Mouse (Mus musculus) gonadal fat pad, adult 2 months (tissue): ENCODE data around the gene Upk1b. TPM values are rescaled to one million over a fixed set of nuclear protein-coding genes. Genes with fewer than 3 reads are reported as not detected.

Experiments
- DNase-seq: peaks from one replicate; pipeline ENCODE4 v3.0.0-alpha.2; 2012; ENCODE audit warnings: low read depth
- polyA plus RNA-seq: library from polyadenylated mRNA; depleted of rRNA; stranded (reverse); fragments of >200 nt; gene quantifications from 2 replicates; pipeline ENCODE4 v1.2.3, GENCODE M21; 2012

Upk1b gene
- polyA plus RNA-seq, 1 experiment = 44.2 TPM

DNA sequence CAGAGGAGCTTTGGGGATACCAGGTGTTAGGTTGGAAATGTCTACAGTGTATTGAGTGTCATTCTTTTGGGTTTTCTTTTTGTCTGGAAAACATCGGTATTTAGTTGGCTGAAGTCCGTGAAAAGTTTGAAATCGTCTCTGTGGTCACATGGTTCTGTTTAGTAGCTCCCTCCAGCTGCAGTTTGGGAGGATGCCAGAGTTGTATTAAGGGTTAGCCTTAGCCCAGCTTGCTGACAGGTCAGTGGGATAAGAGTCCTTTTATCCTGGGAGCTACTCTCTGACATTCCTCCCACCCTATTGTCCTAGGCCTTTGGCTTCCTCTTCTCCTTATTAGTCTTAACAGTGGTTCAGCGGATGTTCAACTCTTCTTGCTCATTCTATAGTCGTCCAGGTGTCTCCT lies 38.2 kb downstream of the Upk1b start:
- DNase-seq = no peak

DNA sequence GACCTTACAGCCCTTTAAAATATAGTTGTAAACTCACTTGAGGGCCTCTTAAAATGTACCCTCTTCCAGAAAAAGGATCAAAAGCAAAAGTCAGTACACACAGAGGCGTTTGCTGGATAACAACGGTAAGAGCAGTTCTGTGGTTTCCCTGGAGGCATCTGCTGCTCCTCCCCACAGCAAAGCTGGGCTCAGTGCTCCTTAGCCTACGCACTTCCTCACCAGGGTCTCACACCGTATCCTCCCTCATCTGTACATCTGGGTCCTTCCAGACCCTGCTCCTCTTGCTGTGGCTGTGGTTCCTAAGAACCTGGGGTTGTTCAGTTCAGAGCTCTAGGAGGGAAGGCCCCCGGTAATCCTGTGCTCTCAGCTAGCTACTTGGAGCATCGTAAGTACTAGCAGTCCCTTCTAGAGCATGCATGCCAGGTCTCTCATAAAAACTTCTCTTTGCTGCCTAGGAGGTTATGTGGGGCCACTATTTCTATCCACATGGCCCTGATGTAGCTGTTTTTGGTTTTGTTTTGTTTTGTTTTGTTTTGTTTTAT lies 39.2 kb downstream of the Upk1b start:
- no peak for DNase-seq

GRCm38 (mm10) chr16:38760239-38760638 lies 39.9 kb downstream of the Upk1b start:
- DNase-seq = no peak

GRCm38 (mm10) chr16:38758104-38758861 lies 41.8 kb downstream of the Upk1b start:
- DNase-seq = no peak

DNA sequence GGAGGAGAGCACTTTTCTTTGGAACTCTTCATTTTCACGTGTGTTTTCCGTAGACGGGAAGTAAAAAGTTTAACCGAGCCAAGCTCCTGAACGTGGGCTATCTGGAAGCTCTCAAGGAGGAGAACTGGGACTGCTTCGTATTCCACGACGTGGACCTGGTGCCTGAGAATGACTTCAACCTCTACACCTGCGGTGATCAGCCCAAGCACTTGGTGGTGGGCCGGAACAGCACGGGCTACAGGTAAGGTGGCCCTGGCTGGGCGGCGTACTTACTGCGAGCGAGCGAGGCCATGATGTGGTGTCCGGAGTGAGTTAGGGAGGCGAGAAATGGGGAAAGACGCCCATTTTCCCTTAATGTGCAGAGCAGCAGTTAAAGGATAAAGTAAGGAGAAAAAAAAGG lies 42.5 kb downstream of the Upk1b start:
- no peak for DNase-seq

GRCm38 (mm10) chr16:38756572-38756971 lies 43.6 kb downstream of the Upk1b start:
- DNase-seq = no peak

DNA sequence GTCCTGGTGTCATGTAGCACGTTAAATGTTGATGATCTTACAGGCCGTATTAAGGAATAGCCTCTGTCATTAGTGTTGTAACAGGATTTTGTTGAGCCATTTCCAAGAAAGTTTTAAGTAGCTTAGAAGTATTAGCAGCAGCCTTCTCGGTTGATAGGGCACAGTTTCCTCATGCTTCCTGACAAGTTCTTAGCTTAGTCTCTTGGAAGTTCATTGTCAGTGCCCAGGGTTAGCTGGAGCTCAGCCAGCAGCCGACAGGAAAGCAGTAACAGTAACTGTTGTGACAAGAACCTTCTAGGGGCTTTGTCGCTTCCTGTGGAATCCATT lies 44.0 kb downstream of the Upk1b start:
- DNase-seq = peak; percentile 60

DNA sequence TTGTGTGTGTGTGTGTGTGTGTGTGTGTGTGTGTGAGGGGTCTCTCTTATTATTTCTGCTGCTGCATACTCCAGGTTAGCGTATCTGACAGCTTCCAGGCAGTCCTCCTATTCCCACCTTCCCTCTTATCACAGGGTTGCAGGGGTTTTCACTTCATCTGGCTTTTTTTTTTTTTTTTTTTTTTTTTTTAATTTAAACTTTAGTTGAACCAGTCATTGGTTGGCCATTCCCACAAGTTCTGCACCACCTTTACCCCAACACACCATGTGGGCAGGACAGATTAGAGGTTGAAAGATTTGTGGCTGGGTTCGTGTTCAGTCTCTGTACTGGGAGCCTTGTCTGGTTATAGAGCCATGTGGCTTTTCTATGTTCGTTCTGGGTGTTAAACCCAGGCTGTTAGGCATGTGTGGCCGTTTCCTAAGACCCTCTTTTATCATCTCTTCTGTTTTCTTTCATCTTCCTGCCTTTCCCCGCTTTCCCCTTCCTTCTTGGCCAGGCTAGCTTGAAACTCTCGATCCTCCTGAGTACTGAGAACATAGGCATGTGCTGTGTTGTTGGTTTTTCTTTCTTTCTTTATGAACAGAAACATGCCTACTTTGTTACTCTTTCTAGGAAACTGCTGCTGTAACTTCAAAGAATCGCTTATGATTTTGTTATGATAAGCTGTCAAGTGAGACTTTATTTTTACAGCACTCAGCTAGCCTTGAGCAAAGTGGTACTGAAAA lies 44.5 kb downstream of the Upk1b start:
- DNase-seq = no peak

- no peak for DNase-seq
These were observed 46.5 kb downstream of the Upk1b start for GRCm38 (mm10) chr16:38753631-38754030.

DNA sequence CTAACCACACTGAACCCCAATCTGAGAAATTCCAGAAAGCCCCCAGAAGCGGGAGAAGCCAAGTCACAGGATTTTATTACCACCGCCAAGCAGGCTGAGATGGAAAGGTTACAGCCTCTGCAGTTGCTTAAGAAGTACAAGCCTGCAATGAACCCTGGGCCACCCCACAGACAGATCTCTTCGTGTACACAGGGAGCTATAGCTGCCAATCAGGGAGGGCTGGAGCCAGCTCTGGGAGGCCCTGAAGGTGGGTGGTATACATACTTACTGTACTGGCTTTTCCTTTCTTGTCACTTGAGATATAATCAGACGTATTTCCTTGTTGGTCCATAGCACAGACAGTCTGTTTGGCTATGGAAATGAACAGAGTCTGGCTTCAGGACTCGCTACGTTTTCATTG lies 49.3 kb downstream of the Upk1b start:
- no peak for DNase-seq

DNA sequence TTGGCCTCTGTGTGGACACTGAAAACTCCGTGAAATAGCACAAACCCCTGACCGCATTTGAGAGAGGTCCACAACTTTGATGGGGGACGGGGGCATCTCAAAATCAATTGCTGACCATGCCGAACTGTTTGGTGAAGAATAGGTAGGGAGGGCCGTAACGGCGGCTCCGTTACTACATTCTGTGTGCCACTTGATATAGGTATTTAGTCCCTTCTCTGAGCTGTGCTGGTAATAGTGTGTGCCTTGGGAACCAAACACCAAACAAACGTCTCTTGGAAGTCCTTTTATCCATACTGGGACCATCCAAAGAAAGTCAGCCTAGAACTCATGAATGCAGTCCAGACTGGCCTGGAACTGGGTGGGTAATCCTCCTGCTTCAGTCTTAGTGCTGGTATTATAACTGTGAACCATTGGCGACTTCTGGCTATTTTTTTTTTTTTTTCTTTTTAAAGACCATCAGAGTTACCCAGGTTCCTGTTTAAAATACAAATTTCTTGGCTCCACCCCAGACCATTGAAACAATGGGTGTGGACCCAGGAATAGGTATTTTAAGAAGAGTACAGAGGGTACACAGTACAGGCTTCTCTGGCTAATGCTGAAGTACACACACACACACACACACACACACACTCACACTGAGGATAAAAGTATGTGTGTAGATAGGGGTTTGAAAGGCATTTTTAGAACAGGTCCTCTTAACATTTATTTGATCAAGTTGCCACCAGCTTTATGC lies 56.0 kb downstream of the Upk1b start:
- no peak for DNase-seq

DNA sequence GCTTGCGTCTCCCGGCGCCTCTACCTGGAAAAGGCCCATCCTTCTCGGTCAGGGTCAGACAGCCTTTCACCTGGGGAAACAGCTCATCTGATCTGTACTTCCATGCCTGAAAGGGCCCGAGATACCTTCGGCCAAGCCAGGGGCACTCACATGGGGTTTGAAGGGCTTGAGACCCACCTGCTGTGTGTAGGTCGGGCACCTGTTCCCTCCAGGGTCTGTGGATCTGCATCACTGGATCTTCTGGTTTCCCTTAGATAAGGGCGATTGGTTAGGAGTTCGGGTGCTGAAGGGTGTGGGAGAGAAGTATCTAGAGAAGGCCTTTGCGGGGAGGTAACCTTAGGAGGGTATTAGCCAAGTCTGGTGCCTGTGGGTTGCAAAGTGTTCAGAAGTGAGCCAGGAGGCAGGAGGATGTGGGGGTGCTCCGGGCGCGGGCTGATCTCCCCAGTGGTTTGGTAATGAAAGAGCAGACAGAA lies 57.4 kb downstream of the Upk1b start:
- no peak for DNase-seq

- DNase-seq = no peak
These were observed 57.9 kb downstream of the Upk1b start, which contains the start of gene B4galt4 for GRCm38 (mm10) chr16:38742113-38742658. TSS of gene B4galt4 (plus strand) at chr16:38742264.

- DNase-seq = no peak
These were observed 58.8 kb downstream of the Upk1b start for GRCm38 (mm10) chr16:38741204-38741903.

- DNase-seq = no peak
These were observed 69.2 kb downstream of the Upk1b start for GRCm38 (mm10) chr16:38730921-38731320.

DNA sequence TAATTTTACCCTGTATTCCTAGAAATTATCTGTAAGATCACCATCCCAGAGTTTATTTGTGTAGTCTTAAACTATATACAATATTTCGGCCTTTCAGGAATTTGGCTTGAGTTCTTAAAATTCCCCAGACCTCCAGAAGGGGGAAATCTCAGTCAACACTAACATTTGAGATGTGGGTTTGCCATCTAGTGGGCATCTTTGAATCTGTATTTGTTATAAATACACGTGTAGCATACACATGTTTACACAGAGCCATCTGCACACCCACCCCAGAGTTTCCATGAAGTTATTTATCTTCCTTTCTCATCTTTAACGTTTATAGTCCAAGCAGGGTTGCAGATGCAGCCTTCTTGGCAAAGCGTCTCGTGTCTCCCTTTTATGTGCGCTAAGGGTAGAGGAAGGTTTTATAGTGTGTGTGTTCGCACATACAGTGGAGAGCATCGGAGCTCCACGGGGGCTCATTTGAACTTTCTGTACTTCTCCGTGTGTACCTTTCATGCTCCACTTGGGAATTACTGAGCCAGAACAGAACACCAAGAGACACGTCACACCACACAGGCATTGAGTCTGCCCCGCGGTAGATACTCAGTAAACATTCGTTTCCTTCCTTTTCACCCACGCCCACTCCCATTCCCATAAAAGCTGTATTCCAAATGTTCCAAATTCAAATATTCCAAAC lies 70.4 kb downstream of the Upk1b start:
- DNase-seq = no peak

DNA sequence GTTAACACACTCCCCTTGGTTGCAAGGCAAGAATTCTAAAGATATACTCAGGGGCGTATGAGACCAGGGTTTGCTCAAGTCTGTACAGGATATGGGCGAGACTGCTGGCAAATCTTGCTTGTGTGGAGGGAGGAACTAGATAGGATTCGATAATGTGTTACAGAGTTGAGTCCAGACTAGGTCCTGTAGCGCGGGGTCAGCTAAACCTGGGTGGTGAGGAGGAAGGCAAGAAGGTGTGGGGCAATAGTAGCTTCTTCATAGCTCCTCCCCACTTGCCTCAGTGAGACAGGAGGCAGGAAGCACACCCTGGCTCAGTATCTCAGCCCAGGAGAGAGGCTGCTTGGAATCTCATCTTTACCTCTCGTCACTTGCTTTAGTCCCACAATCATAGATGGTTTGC lies 71.0 kb downstream of the Upk1b start:
- DNase-seq = no peak

DNA sequence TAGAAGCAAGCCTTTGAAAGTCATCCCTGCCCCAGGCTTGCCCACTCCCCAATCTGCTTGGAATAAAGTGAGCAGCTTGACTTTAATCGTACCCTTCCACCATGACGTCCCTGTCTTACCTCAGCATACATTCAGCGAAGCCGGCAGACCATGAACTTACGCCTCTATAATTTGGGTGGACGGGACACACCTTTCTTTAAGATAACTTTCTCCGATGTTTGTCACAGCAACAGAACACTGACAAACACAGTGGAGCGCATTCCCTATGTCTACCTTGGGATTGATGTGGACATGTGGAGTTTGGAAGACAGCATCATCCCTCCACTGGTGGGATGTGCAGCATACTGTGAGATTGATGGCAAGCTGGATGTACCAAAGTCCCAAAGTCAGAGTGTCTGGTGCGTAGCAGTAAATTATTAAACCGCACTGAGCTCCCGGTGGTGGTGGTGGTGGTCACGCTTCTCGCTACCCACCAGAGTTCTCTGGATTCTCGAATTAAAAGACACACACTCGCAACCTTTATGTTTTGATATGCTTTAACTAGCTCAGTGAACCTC lies 71.5 kb downstream of the Upk1b start:
- no peak for DNase-seq

DNA sequence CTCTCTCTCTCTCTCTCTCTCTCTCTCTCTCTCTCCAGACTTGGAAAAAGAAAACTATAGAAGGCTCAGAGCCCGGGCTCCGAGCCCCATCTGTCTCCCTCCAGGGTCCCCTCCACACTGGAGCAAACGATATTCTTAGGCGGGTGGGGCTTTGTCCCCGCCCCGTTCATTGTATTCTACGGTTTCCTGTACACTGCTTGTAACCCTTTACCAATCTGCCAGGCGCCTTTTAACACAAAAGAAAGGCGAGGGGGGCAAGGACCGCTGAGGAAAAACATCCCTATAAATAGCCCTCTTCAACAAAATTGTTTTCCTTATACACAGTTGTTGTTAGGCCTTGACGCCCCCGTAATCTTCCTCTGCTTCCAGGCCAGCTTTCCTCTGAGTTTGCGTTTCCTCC lies 75.2 kb downstream of the Upk1b start:
- DNase-seq = no peak

- DNase-seq = no peak
These were observed 75.9 kb downstream of the Upk1b start for GRCm38 (mm10) chr16:38724256-38724655.
